Mouse (Mus musculus) C2C12 (cell line): ENCODE results near the gene Vps26a.

Experiments
- CTCF ChIP-seq: IDR thresholded peaks from one replicate; pipeline ENCODE4 v1.5.1; 2011; ENCODE audit not compliant: control insufficient read depth, insufficient read depth, insufficient read length
- MAX ChIP-seq: IDR thresholded peaks from one replicate; pipeline ENCODE4 v1.6.1; 2011; ENCODE audit warnings: mild to moderate bottlenecking, control low read depth
- MYOG ChIP-seq: IDR thresholded peaks from one replicate; pipeline ENCODE4 v1.6.1; 2011; ENCODE audit not compliant: control insufficient read depth, insufficient read length; ENCODE audit errors: extremely low read depth
- USF1 ChIP-seq: IDR thresholded peaks from one replicate; pipeline ENCODE4 v1.6.1; 2011; ENCODE audit warnings: low read depth, mild to moderate bottlenecking, control low read depth, moderate library complexity

DNA sequence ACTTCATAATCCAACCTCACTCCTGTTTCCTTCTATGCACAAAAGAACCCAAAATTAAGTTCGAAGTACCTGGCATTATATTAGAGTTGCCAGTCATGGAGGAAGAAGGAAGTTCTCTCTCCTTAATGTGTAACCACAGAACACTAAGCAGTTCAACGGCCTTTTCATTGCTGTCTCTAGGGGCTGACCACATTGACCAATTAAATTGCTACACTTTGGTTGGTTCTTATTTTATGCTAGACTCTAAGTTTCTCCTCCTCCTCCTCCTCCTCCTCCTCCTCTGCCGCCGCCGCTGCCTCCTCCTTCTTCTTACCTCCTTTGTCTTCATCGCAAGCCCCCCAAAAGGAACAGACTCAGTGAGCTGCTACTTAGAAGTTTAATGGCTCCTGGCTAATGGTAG, 24.9 kb upstream of the Vps26a start:
- TF ChIP-seq MAX (no peak), CTCF (no peak), USF1 (no peak), MYOG (no peak)
